Mouse (Mus musculus): Measurements from ENCODE around the gene Timm8a2.

GRCm38 (mm10) chr14:121994846-121995556 is 39.5 kb upstream of the Timm8a2 start:
- TF ChIP-seq MAFK (IDR thresholded peaks at IDR 0.05; ENCODE audit: insufficient read depth, low read depth, low read length) = no peak
- no peak for TF ChIP-seq HCFC1 (IDR thresholded peaks at IDR 0.05; ENCODE audit: borderline replicate concordance, insufficient read depth, low read length)
- TF ChIP-seq ZC3H11A (IDR thresholded peaks at IDR 0.05; ENCODE audit: borderline replicate concordance, low read depth, low read length) = no peak
